Mouse (Mus musculus): Measurements from ENCODE around the gene Zfp784. TPM values are rescaled to one million over a fixed set of nuclear protein-coding genes. Genes with fewer than 3 reads are reported as not detected.

Zfp784 gene
- polyA plus RNA-seq, 1 experiment = 6.8 TPM

DNA sequence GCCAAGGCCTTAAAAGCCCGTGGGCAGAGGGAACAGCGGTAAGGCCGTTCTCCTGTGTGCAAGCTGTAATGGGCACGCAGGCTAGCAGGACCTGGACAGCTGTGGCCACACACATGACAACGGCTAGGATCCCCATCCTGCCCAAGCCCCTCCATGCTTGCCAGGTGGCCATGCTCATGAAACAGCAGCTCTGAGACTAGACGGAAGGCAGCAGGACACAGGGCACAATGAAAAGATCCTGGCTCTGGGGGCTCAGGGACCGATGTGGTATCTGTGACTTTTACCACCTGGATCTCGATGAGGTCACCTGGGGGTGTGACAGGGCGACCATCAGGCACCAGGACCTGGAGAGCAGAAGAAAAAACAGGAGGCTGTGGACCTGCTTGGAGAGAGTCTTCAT lies 2.1 kb downstream of the Zfp784 start:
- no peaks in the 10 kb centered on the region for H3K27me3 ChIP-seq (replicated peaks; ENCODE audit: control insufficient read depth, insufficient read depth, low read length)
- 95% methylated on average over 9 of the region's 9 CpGs for WGBS
- H3K4me1 ChIP-seq (ENCODE audit: control insufficient read depth, insufficient read depth, low read length) = peaks cover 3% of the 10 kb centered on the region; the same call in 1 of the 2 replicates
- DNase-seq = no peak
- peaks cover 3% of the 10 kb centered on the region for H3K36me3 ChIP-seq (ENCODE audit: control insufficient read depth, insufficient read depth, low read length)
- no peak overlapping the region for H3K27ac ChIP-seq (ENCODE audit: insufficient read depth, low read depth, low read length)
- TF ChIP-seq POLR2A (IDR thresholded peaks at IDR 0.05; ENCODE audit: low read depth, low read length) = no peak
- H3K4me3 ChIP-seq (ENCODE audit: insufficient read depth, low read depth, low read length) = no peak overlapping the region

DNA sequence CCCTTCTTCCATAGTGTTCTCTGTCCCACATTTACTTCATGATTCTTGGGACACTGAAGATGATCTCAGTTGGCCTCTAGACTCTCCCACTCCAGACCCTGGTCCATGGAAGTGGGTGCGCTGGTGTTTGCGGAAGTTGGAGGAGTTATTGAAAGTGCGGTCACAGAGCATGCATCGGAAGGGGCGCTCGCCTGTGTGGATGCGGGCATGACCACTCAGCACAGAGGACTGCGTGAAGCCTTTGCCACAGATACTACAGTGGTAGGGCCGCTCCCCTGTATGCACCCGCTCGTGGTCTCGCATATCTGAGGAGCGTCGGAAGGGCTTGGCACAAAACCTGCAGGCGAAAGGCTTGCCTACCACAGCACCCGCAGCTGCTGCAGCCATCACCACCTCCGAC lies 2.6 kb downstream of the Zfp784 start:
- Histone ChIP-seq H3K27ac (ENCODE audit: insufficient read depth, low read depth, low read length) (no peak overlapping the region), H3K27me3 (replicated peaks; ENCODE audit: control insufficient read depth, insufficient read depth, low read length) (no peaks in the 10 kb centered on the region), H3K36me3 (ENCODE audit: control insufficient read depth, insufficient read depth, low read length) (peaks cover 8% of the 10 kb centered on the region), H3K4me3 (ENCODE audit: insufficient read depth, low read depth, low read length) (no peak overlapping the region), H3K4me1 (ENCODE audit: control insufficient read depth, insufficient read depth, low read length) (peaks cover 3% of the 10 kb centered on the region; the same call in 1 of the 2 replicates)
- 94% methylated on average over 17 of the region's 17 CpGs for WGBS
- TF ChIP-seq CTCF (conservative IDR thresholded peaks at IDR 0.05; ENCODE audit: insufficient read depth, insufficient read length, low read depth, low read length) (no peak), POLR2A (IDR thresholded peaks at IDR 0.05; ENCODE audit: low read depth, low read length) (no peak)
- no peak for DNase-seq

DNA sequence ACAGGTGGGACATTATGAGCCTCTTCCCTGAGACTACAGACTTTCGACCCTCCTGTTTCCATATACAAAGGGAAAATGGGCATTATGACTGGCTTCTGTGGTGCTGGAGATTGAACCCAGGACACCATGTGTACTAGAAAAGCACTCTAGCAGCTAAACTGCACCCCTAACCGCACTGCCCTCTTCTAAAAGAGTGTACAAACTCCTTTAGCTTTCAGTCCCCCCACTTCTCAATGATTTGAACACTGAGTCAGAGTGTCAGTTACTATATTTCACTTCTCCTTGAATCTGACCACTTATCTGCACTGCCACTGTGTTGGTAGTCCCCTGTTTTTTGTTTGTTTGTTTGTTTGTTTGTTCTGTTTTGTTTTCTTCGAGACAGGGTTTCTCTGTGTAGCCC lies 4.4 kb downstream of the Zfp784 start, which contains the start of gene 4632433K11Rik:
Gene 4632433K11Rik (plus strand): TSS at position 301 of the 400 bp plus-strand sequence.
- DNase-seq = no peak
- Histone ChIP-seq H3K4me3 (ENCODE audit: insufficient read depth, low read depth, low read length) (no peak within 1 kb of the TSS), H3K36me3 (ENCODE audit: control insufficient read depth, insufficient read depth, low read length) (peaks cover 14% of the 10 kb centered on the region), H3K27ac (ENCODE audit: insufficient read depth, low read depth, low read length) (no peak within 1 kb of the TSS), H3K27me3 (replicated peaks; ENCODE audit: control insufficient read depth, insufficient read depth, low read length) (no peaks in the 10 kb centered on the region), H3K4me1 (ENCODE audit: control insufficient read depth, insufficient read depth, low read length) (peaks cover 3% of the 10 kb centered on the region; the same call in 1 of the 2 replicates)
- WGBS = 92% methylated on average over 3 of the region's 3 CpGs
- TF ChIP-seq CTCF (conservative IDR thresholded peaks at IDR 0.05; ENCODE audit: insufficient read depth, insufficient read length, low read depth, low read length) (no peak), POLR2A (IDR thresholded peaks at IDR 0.05; ENCODE audit: low read depth, low read length) (no peak)

DNA sequence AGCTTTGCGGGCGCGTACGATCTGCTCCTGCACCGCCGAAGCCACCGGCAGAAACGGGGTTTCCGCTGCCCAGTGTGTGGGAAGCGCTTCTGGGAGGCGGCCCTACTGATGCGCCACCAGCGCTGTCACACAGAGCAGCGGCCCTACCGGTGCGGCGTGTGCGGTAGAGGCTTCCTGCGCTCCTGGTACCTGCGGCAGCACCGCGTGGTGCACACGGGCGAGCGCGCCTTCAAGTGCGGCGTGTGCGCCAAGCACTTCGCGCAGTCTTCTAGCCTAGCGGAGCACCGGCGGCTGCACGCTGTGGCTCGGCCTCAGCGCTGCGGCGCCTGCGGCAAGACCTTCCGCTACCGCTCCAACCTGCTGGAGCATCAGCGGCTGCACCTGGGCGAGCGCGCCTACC lies 6.8 kb downstream of the Zfp784 start:
- Histone ChIP-seq H3K4me1 (ENCODE audit: control insufficient read depth, insufficient read depth, low read length) (no peaks in the 10 kb centered on the region), H3K27ac (ENCODE audit: insufficient read depth, low read depth, low read length) (no peak overlapping the region), H3K27me3 (replicated peaks; ENCODE audit: control insufficient read depth, insufficient read depth, low read length) (no peaks in the 10 kb centered on the region), H3K4me3 (ENCODE audit: insufficient read depth, low read depth, low read length) (no peak overlapping the region), H3K36me3 (ENCODE audit: control insufficient read depth, insufficient read depth, low read length) (peaks cover 14% of the 10 kb centered on the region)
- DNase-seq = no peak
- TF ChIP-seq POLR2A (IDR thresholded peaks at IDR 0.05; ENCODE audit: low read depth, low read length) (no peak), CTCF (conservative IDR thresholded peaks at IDR 0.05; ENCODE audit: insufficient read depth, insufficient read length, low read depth, low read length) (no peak)
- 89% methylated on average over 46 of the region's 46 CpGs for WGBS

DNA sequence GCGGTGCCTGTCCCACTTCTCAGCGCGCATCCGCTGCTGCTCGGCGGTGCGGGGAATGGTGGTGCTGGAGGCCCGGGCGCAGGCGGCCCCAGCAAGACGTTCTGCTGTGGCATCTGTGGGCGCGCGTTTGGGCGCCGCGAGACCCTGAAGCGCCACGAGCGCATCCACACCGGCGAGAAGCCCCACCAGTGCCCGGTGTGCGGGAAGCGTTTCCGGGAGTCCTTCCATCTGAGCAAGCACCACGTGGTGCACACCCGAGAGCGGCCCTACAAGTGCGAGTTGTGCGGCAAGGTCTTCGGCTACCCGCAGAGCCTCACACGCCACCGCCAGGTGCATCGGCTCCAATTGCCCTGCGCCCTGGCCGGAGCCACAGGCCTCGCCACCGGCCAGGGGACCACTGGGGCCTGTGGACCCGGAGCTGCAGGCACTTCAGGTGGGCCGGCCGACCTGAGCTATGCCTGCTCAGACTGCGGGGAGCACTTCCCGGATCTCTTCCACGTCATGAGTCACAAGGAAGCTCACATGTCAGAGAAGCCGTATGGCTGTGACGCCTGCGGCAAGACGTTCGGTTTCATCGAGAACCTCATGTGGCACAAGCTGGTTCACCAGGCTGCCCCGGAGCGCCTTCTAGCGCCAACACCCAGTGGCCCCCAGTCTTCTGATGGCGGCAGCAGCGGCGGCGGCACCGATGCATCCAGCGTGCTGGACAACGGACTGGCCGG lies 7.5 kb downstream of the Zfp784 start:
- no peak for DNase-seq
- 88% methylated on average over 63 of the region's 63 CpGs for WGBS
- TF ChIP-seq POLR2A (IDR thresholded peaks at IDR 0.05; ENCODE audit: low read depth, low read length) = no peak
- TF ChIP-seq CTCF (conservative IDR thresholded peaks at IDR 0.05; ENCODE audit: insufficient read depth, insufficient read length, low read depth, low read length) = no peak
- H3K36me3 ChIP-seq (ENCODE audit: control insufficient read depth, insufficient read depth, low read length) = peaks cover 14% of the 10 kb centered on the region
- H3K27ac ChIP-seq (ENCODE audit: insufficient read depth, low read depth, low read length) = no peak overlapping the region
- no peaks in the 10 kb centered on the region for H3K27me3 ChIP-seq (replicated peaks; ENCODE audit: control insufficient read depth, insufficient read depth, low read length)
- no peak overlapping the region for H3K4me3 ChIP-seq (ENCODE audit: insufficient read depth, low read depth, low read length)
- no peaks in the 10 kb centered on the region for H3K4me1 ChIP-seq (ENCODE audit: control insufficient read depth, insufficient read depth, low read length)

DNA sequence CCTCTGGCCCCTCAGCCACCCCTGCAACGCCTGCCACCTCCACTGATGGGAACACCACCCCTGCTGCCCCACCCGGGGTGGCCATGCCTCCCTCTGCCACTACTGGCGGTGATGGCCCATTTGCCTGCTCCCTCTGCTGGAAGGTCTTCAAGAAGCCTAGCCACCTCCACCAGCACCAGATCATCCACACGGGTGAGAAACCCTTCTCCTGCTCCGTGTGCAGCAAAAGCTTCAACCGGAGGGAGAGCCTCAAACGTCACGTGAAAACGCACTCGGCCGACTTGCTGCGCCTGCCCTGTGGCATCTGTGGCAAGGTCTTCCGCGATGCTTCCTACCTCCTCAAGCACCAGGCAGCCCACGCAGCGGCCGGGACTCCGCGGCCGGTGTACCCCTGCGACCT lies 8.3 kb downstream of the Zfp784 start:
- Histone ChIP-seq H3K4me3 (ENCODE audit: insufficient read depth, low read depth, low read length) (no peak overlapping the region), H3K27ac (ENCODE audit: insufficient read depth, low read depth, low read length) (no peak overlapping the region), H3K36me3 (ENCODE audit: control insufficient read depth, insufficient read depth, low read length) (peaks cover 14% of the 10 kb centered on the region), H3K4me1 (ENCODE audit: control insufficient read depth, insufficient read depth, low read length) (no peaks in the 10 kb centered on the region), H3K27me3 (replicated peaks; ENCODE audit: control insufficient read depth, insufficient read depth, low read length) (no peaks in the 10 kb centered on the region)
- TF ChIP-seq CTCF (conservative IDR thresholded peaks at IDR 0.05; ENCODE audit: insufficient read depth, insufficient read length, low read depth, low read length) = no peak
- no peak for TF ChIP-seq POLR2A (IDR thresholded peaks at IDR 0.05; ENCODE audit: low read depth, low read length)
- 95% methylated on average over 21 of the region's 21 CpGs for WGBS
- DNase-seq = no peak

DNA sequence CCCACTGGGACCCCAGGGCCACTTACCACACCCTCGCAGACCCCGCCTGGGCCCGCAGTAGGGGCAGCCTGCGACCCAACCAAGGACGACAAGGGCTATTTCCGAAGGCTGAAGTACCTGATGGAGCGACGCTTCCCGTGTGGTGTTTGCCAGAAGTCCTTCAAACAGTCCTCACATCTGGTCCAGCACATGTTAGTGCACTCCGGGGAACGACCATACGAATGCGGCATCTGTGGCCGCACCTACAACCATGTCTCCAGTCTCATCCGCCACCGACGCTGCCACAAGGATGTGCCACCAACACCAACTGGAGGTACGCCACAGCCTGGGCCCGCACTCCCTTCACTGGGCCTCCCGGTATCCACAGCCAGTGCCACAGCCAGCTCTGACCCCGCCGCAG lies 8.7 kb downstream of the Zfp784 start:
- Histone ChIP-seq H3K4me1 (ENCODE audit: control insufficient read depth, insufficient read depth, low read length) (no peaks in the 10 kb centered on the region), H3K4me3 (ENCODE audit: insufficient read depth, low read depth, low read length) (no peak overlapping the region), H3K27me3 (replicated peaks; ENCODE audit: control insufficient read depth, insufficient read depth, low read length) (no peaks in the 10 kb centered on the region), H3K27ac (ENCODE audit: insufficient read depth, low read depth, low read length) (no peak overlapping the region), H3K36me3 (ENCODE audit: control insufficient read depth, insufficient read depth, low read length) (peaks cover 14% of the 10 kb centered on the region)
- WGBS = 96% methylated on average over 22 of the region's 22 CpGs
- TF ChIP-seq POLR2A (IDR thresholded peaks at IDR 0.05; ENCODE audit: low read depth, low read length) = no peak
- TF ChIP-seq CTCF (conservative IDR thresholded peaks at IDR 0.05; ENCODE audit: insufficient read depth, insufficient read length, low read depth, low read length) = no peak
- no peak for DNase-seq
